Mouse (Mus musculus) thymus, postnatal 25 days (tissue): ENCODE measurements around the gene Card14.
A peak's percentile ranks its signal among the peaks of the same experiment; 100 is the strongest.

Source experiments
- DNase-seq: peaks from one replicate; pipeline ENCODE4 v3.0.0; 2022

Card14 gene

GRCm38 (mm10) chr11:119304904-119305712 is 2.5 kb upstream of the Card14 start:
- DNase-seq, result peak; percentile 49

GRCm38 (mm10) chr11:119306762-119307657 is 558 bp upstream of the Card14 start:
- no peak for DNase-seq

GRCm38 (mm10) chr11:119307916-119308315 is 348 bp downstream of the Card14 start:
- DNase-seq, result no peak

DNA sequence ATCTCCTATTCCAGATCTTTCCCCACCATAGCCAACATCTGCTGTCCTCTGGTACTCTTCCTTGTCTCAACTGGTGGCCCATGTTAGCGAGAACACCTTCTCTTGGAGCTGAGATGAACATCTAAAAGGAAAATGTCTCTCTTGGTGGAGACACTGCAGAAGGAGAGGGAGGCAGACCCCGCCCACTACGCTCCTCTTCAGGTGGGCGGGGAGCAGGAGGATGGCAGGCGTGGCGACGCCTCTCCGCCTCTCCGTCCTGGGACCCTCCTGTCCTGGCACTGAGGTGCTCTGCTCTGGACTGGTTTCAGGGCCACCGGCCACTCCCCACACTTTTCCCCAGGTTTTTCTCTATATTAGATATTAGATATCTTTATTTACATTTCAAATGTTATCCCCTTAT is 3.1 kb downstream of the Card14 start:
- no peak for DNase-seq

- no peak for DNase-seq
Measured at GRCm38 (mm10) chr11:119314252-119314936, 6.8 kb downstream of the Card14 start.

GRCm38 (mm10) chr11:119316720-119317119 is 9.2 kb downstream of the Card14 start:
- no peak for DNase-seq

DNA sequence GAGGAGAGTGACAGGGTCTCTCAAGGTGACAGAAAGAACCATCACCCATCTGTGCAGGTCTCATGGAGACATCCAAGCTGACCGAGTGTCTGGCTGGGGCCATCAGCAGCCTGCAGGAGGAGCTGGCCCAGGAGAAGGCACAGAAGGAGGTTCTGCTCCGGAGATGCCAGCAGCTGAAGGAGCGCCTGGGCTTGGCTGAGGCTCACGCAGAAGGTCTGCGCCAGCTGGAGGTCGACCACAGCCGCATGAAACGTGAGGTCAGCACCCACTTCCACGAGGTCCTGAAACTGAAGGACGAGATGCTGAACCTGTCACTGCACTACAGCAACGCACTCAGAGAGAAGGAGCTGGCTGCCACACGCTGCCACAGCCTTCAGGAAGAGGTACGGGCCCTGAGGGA is 15.0 kb downstream of the Card14 start:
- no peak for DNase-seq

- DNase-seq, result no peak
Measured at GRCm38 (mm10) chr11:119325068-119325467, 17.5 kb downstream of the Card14 start.

DNA sequence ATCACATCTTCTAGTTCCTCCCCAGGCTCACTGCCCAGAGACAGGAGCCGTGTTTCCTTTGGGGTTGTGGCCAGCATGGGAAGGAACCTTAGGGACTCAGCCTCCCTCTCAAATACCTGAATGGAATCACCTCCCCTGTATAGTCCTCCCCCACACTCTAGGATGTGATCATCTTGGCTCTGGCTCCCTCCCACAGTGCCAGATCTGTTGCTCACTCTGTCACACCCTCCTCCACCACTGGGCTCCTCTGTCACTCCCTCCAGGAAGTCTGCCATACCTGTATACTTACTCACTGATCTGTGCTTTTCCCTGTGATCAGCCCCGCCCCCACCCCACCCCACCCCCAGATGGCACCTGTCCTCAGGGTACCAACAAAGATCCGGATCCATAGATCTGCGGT is 23.0 kb downstream of the Card14 start:
- DNase-seq, result no peak

DNA sequence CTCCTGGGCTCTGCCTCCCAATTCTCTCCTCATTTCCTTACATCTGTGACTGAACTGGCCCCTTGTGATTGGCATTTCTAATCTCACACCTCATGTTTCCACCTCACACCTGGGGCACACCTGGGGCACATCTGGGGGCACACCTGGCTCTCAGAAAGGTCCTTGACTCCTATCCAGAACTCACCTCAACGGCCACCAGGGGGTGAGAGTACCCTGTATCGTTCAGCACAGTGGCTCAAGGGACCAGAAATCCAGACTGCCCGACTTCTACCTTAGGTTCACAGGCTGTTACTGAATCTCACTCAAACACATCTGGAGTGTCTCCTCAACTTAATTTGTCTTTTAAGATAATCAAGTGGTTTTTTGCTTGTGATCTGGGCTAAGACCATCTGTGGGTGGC is 24.4 kb downstream of the Card14 start:
- DNase-seq, result no peak

GRCm38 (mm10) chr11:119338271-119339059 is 30.9 kb downstream of the Card14 start:
- no peak for DNase-seq

GRCm38 (mm10) chr11:119339179-119339578 is 31.6 kb downstream of the Card14 start:
- DNase-seq, result no peak

DNA sequence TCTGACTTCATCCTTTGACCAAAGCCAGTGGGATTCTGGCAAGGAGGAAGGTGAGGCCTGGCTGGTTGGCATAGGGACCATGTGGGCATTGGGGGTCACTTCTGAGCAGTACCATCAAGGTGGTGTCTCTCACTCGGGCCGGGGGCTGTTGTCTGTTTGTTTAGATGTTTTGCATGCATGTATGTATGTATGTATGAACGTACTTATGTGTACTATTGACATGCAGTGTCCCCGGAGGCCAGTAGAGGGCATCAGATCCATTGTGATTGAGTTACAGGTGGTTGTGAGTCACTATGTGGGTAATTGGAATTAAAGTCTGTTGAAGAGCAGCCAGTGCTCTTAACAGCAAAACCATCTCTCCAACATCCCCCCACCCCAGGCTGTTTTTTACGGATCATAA is 32.1 kb downstream of the Card14 start:
- peak; percentile 79 for DNase-seq

DNA sequence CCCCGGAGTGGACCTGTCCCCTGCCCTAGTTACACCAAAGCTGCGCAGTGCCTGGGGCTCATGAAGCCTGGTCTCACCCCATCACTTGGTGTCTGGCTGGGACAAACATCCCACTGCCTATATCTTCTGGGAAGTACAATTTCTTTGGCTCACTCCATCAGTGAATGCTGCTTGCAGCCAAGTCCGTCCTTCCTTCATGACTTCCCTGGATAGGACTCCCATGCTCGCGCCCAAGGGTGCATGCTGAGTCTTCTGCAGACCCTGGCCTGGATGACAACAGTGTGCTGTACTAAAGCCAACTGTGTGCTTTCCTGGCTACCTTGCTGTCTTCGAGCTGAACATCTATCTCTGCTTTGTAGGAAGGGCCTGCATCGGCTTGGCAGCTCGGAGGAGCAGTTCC is 36.6 kb downstream of the Card14 start:
- DNase-seq, result no peak

GRCm38 (mm10) chr11:119344865-119345264 is 37.3 kb downstream of the Card14 start:
- peak; percentile 28 for DNase-seq

DNA sequence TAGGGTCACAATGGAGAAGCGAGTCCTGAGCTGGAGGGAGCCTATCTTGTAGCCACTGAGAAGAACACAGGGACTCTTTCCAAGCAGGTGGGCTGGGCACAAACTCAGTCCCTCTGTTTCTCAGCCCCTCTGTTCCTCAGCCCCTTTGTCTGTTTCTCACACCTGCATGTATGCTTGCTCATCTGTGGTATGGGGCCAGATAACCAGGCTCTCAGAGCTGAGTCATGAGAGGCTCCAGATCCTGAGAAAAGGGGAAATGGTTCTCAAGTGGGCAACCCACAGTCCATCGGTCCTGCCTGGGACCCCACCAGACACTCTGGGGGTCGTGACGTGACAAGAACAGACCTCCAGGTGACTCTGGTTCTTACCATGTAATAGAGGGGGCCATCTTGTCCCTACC is 39.6 kb downstream of the Card14 start:
- no peak for DNase-seq

DNA sequence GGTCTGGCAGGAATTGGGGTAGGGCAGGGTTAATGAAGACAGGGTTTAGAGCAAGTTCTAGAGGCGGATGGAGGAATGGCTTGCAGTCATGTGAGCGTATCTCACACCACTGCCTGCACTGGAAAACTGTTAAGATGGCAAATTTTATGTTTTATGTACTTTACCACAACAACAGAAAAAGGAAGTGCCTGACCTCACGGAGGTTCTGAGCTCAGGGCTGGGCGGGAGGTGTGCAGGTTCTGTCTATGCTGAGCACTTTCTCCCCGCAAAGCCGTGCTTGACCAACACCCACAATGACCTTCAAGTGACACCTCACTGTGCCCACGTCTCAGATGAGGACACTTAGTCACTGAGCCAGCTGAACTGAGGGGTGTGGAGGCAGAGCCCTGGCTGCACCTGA is 44.5 kb downstream of the Card14 start:
- DNase-seq, result no peak

DNA sequence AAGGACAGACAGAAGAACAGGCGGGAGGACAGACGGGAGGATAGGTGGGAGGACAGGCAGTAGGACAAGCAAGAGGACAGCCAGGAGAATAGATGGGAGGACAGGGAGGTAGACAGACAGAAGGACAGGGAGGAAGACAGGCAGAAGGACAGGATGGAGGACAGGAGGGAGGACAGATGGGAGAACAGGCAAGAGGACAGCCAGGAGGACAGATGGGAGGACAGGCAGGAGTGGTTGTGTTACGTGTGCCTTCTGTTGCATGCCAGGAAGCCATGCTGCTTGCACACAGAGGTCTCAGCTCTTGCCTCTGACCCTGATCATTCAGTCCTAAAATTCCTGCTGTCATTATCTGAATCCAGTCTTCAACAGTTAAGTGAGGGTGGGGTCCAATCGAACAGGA is 46.4 kb downstream of the Card14 start:
- DNase-seq, result no peak

DNA sequence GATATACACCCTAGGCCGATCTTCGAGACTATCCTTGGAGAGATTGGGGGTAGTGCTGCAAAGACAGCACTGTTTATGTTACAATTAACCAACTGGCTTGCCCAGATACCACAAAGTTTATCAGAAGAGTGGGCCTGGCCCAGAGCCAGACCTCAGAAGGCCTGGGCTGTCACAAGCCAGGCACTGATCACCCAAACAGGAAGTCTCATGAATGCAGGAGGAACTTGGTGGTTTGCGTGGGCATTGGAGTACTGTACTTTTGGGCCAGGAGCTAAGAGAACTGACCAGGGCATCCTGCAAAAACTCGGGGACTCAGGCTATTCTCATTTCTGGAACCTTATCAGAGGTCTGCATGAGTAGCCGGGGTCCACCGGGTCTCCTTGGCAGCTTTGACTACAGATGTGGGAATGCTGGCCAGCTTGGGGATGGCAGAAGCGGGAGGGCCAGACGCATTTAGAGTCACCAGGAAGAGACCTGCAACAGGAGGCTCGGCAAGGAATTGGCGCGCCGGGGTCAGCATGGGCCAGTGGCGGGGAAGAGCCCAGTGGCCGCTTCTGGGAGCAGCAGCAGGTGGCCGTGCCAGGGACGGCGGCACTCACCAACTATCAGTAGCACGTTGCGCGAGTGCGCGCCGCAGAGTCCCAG is 47.4 kb downstream of the Card14 start:
- peak; percentile 25 for DNase-seq

- DNase-seq, result peak; percentile 75
Measured at GRCm38 (mm10) chr11:119355443-119356385, 48.1 kb downstream of the Card14 start, which contains the start of the genes Sgsh and Slc26a11. TSS of gene Sgsh (minus strand) at chr11:119355536. TSS of gene Slc26a11 (plus strand) at chr11:119355557.

- no peak for DNase-seq
Measured at GRCm38 (mm10) chr11:119359089-119359488, 51.5 kb downstream of the Card14 start.
